Mouse (Mus musculus) liver, embryonic 14.5 days (tissue): Measurements from ENCODE around the gene Bag6. TPM values are rescaled to one million over a fixed set of nuclear protein-coding genes. Genes with fewer than 3 reads are reported as not detected.

Experiments used
- ATAC-seq: fragments of 200-750 bp; cut with Nextera tagmentation; 2 replicates; pipeline ENCODE4 v1.8.0; 2017; ENCODE audit warnings: moderate number of reproducible peaks, mild to moderate bottlenecking, moderate library complexity; ENCODE audit not compliant: insufficient read depth
- DNase-seq, 3 experiments: peaks; one replicate each; pipeline ENCODE4 v3.0.0-alpha.2; 2012 to 2013; ENCODE audit warnings: low read depth in 3 of 3, low spot score in 3 of 3
- H3K27ac ChIP-seq: fragments of 300-500 bp; sonication (generic); 2 replicates; pipeline ENCODE4 v1.5.1; 2014; ENCODE audit warnings: moderate library complexity, mild to moderate bottlenecking, control low read depth, inconsistent platforms
- H3K27me3 ChIP-seq: fragments of 300-500 bp; sonication (generic); 2 replicates; pipeline ENCODE4 v1.6.1; 2014; ENCODE audit warnings: mild to moderate bottlenecking, low read length, moderate library complexity; ENCODE audit not compliant: control insufficient read depth, insufficient read depth
- H3K36me3 ChIP-seq: fragments of 300-500 bp; sonication (generic); replicated peaks from 2 replicates; pipeline ENCODE4 v1.6.1; 2014; ENCODE audit warnings: low read depth; ENCODE audit not compliant: control insufficient read depth, insufficient read depth
- H3K4me1 ChIP-seq, 2 experiments: fragments of 200-500 bp in 1 of 2; fragments of 300-500 bp in 1 of 2; sonication (generic) in 1 of 2; replicated peaks; 2 replicates each; pipeline ENCODE4 v1.6.1; 2012 to 2014; ENCODE audit warnings: antibody characterized with exemption in 1 of 2, inconsistent platforms in 1 of 2, low read length in 1 of 2; ENCODE audit not compliant: control insufficient read depth in 2 of 2, insufficient read depth in 2 of 2
- H3K4me2 ChIP-seq: fragments of 300-500 bp; sonication (generic); 2 replicates; pipeline ENCODE4 v1.6.1; 2014; ENCODE audit warnings: low read depth, mild to moderate bottlenecking, control low read depth, moderate library complexity
- H3K4me3 ChIP-seq, 2 experiments: fragments of 200-500 bp in 1 of 2; fragments of 300-500 bp in 1 of 2; sonication (generic) in 1 of 2; 2 replicates each; pipeline ENCODE4 v1.5.1; 2012 to 2014; ENCODE audit warnings: low read depth in 2 of 2, low read length in 2 of 2, mild to moderate bottlenecking in 2 of 2, control low read depth in 1 of 2, inconsistent platforms in 1 of 2, moderate library complexity in 1 of 2; ENCODE audit not compliant: insufficient read depth in 1 of 2
- H3K9ac ChIP-seq: fragments of 300-500 bp; sonication (generic); replicated peaks from 2 replicates; pipeline ENCODE4 v1.6.1; 2014; ENCODE audit warnings: mild to moderate bottlenecking, control low read depth, moderate library complexity
- H3K9me3 ChIP-seq: fragments of 300-500 bp; sonication (generic); 2 replicates; pipeline ENCODE4 v1.6.1; 2016; ENCODE audit warnings: low read length, mixed read lengths; ENCODE audit not compliant: control insufficient read depth
- CTCF ChIP-seq: IDR thresholded peaks from 2 replicates; pipeline ENCODE4 v1.5.1; 2016; ENCODE audit warnings: antibody characterized with exemption, low read depth, control low read depth
- EP300 ChIP-seq: IDR thresholded peaks from 2 replicates; pipeline ENCODE4 v1.6.1; 2016; ENCODE audit warnings: antibody characterized with exemption, low read depth
- WGBS: fragments of 180-500 bp; shearing (Covaris S2); extraction: QIAGEN DNeasy Blood & Tissue Kit; methylation state at CpG from one replicate; pipeline ENCODE4 v1.1.7; 2014; ENCODE audit not compliant: insufficient replicate concordance; 5-methylcytosine and 5-hydroxymethylcytosine counted together
- polyA plus RNA-seq, 2 experiments: library from polyadenylated mRNA; depleted of rRNA in 1 of 2; stranded (reverse) in 1 of 2; unstranded in 1 of 2; fragments of >200 nt; fragmentation: Nextera tagmentation in 1 of 2; extraction: Ambion mirVana in 1 of 2; gene quantifications; 2 replicates each; pipeline versions ENCODE4 v1.2.1 to v1.2.3; 2012 to 2014

The Bag6 gene
- polyA plus RNA-seq, 2 experiments, result 22.9 to 45.7 TPM

GRCm38 (mm10) chr17:35162121-35162520 is 27.1 kb downstream of the Bag6 start:
- no peak overlapping the region for H3K27ac ChIP-seq
- no peak overlapping the region; a peak in 1 of 4 replicates for H3K4me3 ChIP-seq
- no peaks in the 10 kb centered on the region for H3K27me3 ChIP-seq
- H3K4me1 ChIP-seq, result peaks cover 4 to 21% of the 10 kb centered on the region in 2 experiments
- H3K36me3 ChIP-seq, result peaks cover 52% of the 10 kb centered on the region
- DNase-seq (no peak), ATAC-seq (no peak)
- 76% methylated on average over 14 of the region's 14 CpGs for WGBS
- no peaks in the 10 kb centered on the region for H3K9me3 ChIP-seq
- no peak overlapping the region for H3K4me2 ChIP-seq
- no peak for TF ChIP-seq CTCF
- no peak for TF ChIP-seq EP300
- H3K9ac ChIP-seq, result no peak overlapping the region

GRCm38 (mm10) chr17:35162730-35163129 is 27.8 kb downstream of the Bag6 start:
- Histone ChIP-seq H3K4me3 (peak overlapping the region; percentile 26 to 99), H3K36me3 (peaks cover 46% of the 10 kb centered on the region), H3K27ac (no peak overlapping the region), H3K4me1 (peaks cover 4 to 21% of the 10 kb centered on the region in 2 experiments), H3K4me2 (peak overlapping the region; percentile 90), H3K27me3 (no peaks in the 10 kb centered on the region), H3K9me3 (no peaks in the 10 kb centered on the region), H3K9ac (peak overlapping the region; percentile 99)
- TF ChIP-seq CTCF, result no peak
- TF ChIP-seq EP300, result no peak
- WGBS, result 65% methylated on average over 12 of the region's 12 CpGs
- no peak for DNase-seq
- ATAC-seq, result no peak

- TF ChIP-seq EP300 (no peak), CTCF (no peak)
Observed at GRCm38 (mm10) chr17:35163326-35164081, 28.5 kb downstream of the Bag6 start.

GRCm38 (mm10) chr17:35164218-35164567 is 29.2 kb downstream of the Bag6 start:
- peak in 2 of 3 experiments; percentile 7 to 11 for DNase-seq
- no peaks in the 10 kb centered on the region for H3K9me3 ChIP-seq
- H3K27me3 ChIP-seq, result no peaks in the 10 kb centered on the region
- ATAC-seq, result no peak
- peak overlapping the region; percentile 99 for H3K9ac ChIP-seq
- H3K4me2 ChIP-seq, result peak overlapping the region; percentile 90
- H3K4me3 ChIP-seq, result peak overlapping the region; percentile 95 to 99
- peaks cover 31% of the 10 kb centered on the region for H3K36me3 ChIP-seq
- TF ChIP-seq CTCF (no peak), EP300 (no peak)
- WGBS, result 0% methylated on average over 25 of the region's 28 CpGs
- peak overlapping the region; percentile 82 for H3K27ac ChIP-seq
- H3K4me1 ChIP-seq, result peaks cover 4 to 21% of the 10 kb centered on the region in 2 experiments

More at GRCm38 (mm10) chr17:35163326-35164081, 28.5 kb downstream of the Bag6 start:
- Histone ChIP-seq H3K36me3 (peaks cover 38% of the 10 kb centered on the region), H3K9ac (peak overlapping the region; percentile 99), H3K4me3 (peak overlapping the region; percentile 95 to 99), H3K4me1 (peaks cover 4 to 21% of the 10 kb centered on the region in 2 experiments), H3K27ac (peak overlapping the region; percentile 82), H3K4me2 (peak overlapping the region; percentile 90), H3K27me3 (no peaks in the 10 kb centered on the region), H3K9me3 (no peaks in the 10 kb centered on the region)
- peak in 2 of 3 experiments; percentile 9 to 35 for DNase-seq
- WGBS, result 13% methylated on average over 8 of the region's 8 CpGs
- no peak for ATAC-seq

GRCm38 (mm10) chr17:35164568-35165450 is 29.8 kb downstream of the Bag6 start, which contains the start of gene Prrc2a:
Gene Prrc2a (minus strand): TSS chr17:35164897.
- TF ChIP-seq CTCF (no peak), EP300 (0 out of 2 replicates have a peak, but pooled peaks have one; percentile 10)
- peaks cover 25% of the 10 kb centered on the region for H3K36me3 ChIP-seq
- no peaks in the 10 kb centered on the region for H3K9me3 ChIP-seq
- peak within 1 kb of the TSS; percentile 88 for H3K27ac ChIP-seq
- peak; percentile 97 to 98 (median 97) for DNase-seq
- H3K27me3 ChIP-seq, result no peaks in the 10 kb centered on the region
- H3K4me3 ChIP-seq, result peak within 1 kb of the TSS; percentile 95 to 99
- WGBS, result under 1% methylated on average over 72 of the region's 89 CpGs
- ATAC-seq, result peak; percentile 95
- peaks cover 4 to 21% of the 10 kb centered on the region in 2 experiments for H3K4me1 ChIP-seq
- H3K4me2 ChIP-seq, result peak within 1 kb of the TSS; percentile 90
- H3K9ac ChIP-seq, result peak within 1 kb of the TSS; percentile 99
